Mouse (Mus musculus) B cell, adult 67 days (primary cell): ENCODE results near the gene Trpt1. TPM values are rescaled to one million over a fixed set of nuclear protein-coding genes. Genes with fewer than 3 reads are reported as not detected.

ENCODE experiments used
- total RNA-seq, 2 experiments: library from RNA; stranded (reverse); gene quantifications; 4 replicates each; pipeline ENCODE4 v1.2.4; 2023

Gene Trpt1
- 1 to 10 TPM; 5.0 to 6.1 TPM for total RNA-seq

DNA sequence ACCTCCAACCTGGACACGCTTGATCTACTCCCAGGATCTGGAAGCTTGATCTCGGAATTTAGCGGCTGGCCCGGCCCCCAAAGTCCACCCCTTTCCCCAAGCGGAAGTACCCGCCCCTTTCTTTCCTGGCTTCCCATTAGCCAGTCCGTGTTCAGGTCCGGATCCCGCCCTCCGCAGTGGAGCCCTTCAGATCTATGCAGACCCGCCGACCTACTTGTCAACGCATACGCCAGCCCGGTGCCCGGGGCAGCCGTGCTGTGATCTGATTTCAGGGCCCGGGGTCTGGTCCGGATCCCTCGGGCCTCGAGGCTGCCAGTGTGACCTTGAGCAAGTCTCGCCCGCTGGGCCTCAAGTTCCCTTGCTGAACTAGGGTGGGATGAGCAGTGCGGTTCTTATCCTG, at the start of gene Trpt1, which contains the start of gene Nudt22:
Trpt1 (plus strand) TSS at position 126 of the 400 bp plus-strand sequence.
Nudt22 (minus strand) TSS at position 112 of the 400 bp plus-strand sequence.

GRCm38 (mm10) chr19:6974211-6975205, 21.4 kb upstream of the Trpt1 start, which contains the start of gene Ppp1r14b:
Gene Ppp1r14b, plus strand, starts transcription at chr19:6974968.

GRCm38 (mm10) chr19:6975537-6976521, 20.1 kb upstream of the Trpt1 start, which contains the start of gene Plcb3:
Gene Plcb3, minus strand, starts transcription at chr19:6976470.

DNA sequence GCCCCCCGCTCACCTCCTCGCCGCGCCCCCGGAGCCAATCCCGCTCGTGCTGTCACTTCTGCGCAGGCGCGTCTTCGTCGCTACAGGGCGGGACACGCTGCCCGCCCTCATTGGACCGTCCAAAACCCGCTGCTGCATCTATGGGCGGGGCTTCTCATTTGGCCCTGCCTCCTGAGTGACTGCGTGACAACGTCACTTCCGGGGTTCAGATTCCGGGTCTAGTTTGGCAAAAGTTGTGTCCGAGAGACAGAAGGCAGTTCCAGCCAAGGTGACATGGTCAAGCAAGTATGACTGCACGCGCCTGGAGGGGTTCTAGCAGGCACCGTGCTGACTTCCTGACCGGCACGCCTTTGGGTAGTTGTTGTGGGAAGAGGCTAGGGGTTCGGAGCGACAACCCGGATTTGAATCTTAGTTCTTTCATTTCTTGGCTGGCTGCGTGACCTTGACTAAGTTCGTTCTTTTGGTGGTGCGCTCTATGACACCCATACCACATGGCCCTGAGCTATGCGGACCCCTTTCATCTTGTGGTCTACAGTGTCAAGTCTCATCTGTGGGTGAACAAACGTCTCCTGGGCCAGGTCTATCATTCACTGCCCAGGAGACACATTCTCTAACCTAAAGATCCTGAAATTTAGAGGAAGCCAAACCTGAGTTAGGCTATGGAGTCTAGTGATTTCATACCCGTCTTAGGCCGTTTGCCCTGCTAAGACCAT, 15.4 kb upstream of the Trpt1 start, which contains the start of gene Fkbp2:
Fkbp2 (minus strand) TSS at position 121 of the 713 bp plus-strand sequence.

DNA sequence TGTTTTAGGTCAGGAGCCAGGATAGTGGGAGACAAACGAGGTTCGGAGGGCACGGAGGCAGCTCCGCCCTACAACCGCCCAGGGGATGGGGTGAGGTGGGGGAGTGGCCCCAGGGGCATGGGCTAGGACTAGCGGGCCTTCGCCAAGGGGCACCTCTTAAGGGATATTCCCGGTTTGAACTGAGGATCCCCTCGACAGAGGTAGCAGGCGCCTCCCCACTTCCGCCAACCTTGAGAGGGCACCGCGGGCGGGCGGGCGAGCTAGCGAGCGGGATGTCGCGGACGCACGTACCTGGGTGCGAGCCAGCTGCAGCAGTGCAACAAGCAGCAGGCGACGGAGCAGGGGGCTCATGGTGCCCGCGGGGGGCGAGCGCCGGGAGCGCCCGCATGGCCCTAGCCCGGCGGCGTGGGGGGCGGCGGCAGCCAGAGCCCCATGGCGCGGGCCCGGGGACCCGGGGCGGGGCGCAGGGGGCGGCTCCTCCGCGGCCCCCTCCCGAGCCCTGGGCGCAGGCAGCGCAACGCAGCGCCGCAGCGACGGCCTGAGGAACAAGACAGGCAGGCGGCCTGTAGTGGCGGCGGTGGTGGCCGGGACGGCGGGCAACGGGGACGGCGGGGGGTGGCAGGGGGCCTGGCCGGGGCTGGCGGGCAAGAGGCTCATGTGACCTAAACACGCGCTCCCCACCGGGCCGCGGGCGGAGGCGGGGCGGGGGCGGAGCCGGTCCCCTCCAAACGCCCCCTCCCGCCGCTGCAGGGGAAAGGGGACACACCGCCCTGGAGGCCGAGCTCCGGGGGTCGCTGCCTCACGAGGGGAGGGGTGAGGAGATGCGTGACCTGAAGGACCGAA, 8.6 kb upstream of the Trpt1 start, which contains the start of gene Vegfb:
Vegfb (minus strand) TSS at position 591 of the 843 bp plus-strand sequence.

DNA sequence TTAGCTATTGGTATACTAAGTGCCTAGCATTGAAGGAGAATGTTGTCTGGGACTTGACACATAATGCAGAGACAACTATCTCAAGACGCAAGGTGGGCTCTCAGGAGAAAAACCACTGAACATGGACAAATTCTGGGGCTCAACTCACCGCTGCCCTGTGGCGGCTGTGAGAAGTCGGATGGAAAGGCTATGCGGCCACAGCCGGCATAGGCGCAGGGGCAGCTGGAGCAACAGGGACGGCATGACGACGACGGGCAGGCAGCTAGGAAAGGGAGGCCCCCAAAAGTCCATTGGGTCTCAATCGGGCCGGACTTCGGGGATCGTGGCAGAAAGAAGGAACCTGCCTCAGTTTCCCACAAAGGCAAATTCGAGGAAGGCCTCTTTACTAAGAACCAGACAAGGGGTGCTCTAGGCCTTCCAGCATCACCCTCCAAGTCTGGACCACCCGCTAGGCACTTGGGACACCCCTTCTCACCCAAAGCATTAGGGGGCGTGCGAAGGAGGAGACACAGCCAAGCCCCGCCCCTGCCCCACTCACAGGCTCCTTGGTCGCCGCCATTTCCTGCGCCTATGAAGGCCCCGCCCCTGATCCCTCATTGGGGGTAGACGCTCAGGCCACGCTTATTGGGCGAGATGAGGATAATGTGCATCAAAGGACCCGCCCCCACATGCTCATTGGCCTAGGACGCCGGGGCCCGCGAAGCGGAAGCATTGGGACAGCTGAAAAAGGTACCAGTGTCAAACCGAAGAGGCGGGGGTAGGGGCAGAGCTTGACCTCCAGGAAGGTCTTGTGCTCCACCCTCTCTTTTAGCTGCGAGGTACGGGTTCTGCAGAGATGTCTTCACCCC, 3.7 kb upstream of the Trpt1 start, which contains the start of gene Dnajc4:
Dnajc4 (minus strand) TSS at position 562 of the 848 bp plus-strand sequence.

GRCm38 (mm10) chr19:7019191-7019590, 23.3 kb downstream of the Trpt1 start, which contains the start of gene Fermt3:
Gene Fermt3, minus strand, starts transcription at chr19:7019469.

DNA sequence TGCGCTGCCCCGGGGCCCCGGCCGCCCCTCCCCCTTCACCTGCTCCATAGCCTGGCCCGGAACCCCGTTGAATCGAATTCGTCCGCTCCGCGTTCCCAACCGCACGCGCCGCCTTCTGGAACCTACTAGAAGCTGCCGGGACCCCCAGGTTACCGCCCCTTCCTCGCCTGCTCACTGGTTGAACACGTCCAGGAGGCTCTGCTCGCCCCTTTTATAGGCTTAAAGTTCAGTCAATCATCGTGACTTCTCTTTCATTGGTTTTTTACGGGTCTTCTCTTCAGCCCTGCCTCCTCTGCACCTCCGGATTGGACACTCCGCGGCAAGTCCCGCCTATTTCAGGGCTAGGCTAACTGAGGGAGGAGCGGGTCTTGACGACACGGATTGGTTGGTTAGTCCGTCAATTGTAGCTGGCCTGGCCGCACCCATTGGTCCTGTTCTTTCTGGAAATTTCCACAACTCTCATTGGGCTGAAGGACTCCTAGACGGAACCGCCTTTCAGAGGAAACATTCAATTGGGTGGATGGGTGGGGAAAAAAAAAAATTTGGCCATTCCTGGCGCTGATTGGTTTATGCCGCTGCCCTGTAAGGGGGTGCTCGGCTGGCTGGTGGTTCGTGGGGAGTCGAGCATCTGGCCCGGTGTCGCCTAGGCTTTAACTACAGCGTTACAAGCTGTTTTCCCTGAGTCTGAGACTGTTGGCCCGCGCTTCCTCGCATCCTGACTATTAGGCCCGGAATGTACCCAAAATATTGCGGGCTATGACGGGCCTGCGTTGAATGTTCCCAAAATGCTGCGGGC, 44.1 kb downstream of the Trpt1 start, which contains the start of gene Stip1:
Stip1 (minus strand) TSS at position 127 of the 796 bp plus-strand sequence.

Other genes starting within 250 kb of the Trpt1 start
- 10 to 100 TPM; 31.2 to 32.4 TPM for gene Rps6ka4, start 155.5 kb upstream of the Trpt1 start, total RNA-seq
- 10 to 100 TPM; 26.6 TPM for gene Ccdc88b, start 137.9 kb upstream of the Trpt1 start, total RNA-seq
- 100 to 1,000 TPM; 148 to 164 TPM for gene Trmt112, start 86.4 kb upstream of the Trpt1 start, total RNA-seq
- 10 to 100 TPM; 84.2 to 90.7 TPM for gene Prdx5, start 86.0 kb upstream of the Trpt1 start, total RNA-seq
- gene Esrra, start 74.3 kb upstream of the Trpt1 start, total RNA-seq = 10 to 100 TPM; 61.0 to 65.8 TPM
- not detected for gene Catsperz, start 70.8 kb upstream of the Trpt1 start, total RNA-seq
- not detected for gene Kcnk4, start 61.6 kb upstream of the Trpt1 start, total RNA-seq
- 10 to 100 TPM; 14.5 to 19.4 TPM for gene Bad, start 54.3 kb upstream of the Trpt1 start, total RNA-seq
- gene Gpr137, start 53.7 kb upstream of the Trpt1 start, total RNA-seq = 10 to 100 TPM; 16.7 to 18.1 TPM
- 100 to 1,000 TPM in 1 of 2 experiments, 10 to 100 TPM in 1; 98.1 to 108 TPM for gene Ppp1r14b, start 21.2 kb upstream of the Trpt1 start, total RNA-seq
- 10 to 100 TPM; 19.8 to 22.5 TPM for gene Plcb3, start 19.7 kb upstream of the Trpt1 start, total RNA-seq
- 10 to 100 TPM; 27.2 to 32.8 TPM for gene Fkbp2, start 15.6 kb upstream of the Trpt1 start, total RNA-seq
- 10 to 100 TPM; 14.8 to 22.4 TPM for gene Vegfb, start 8.5 kb upstream of the Trpt1 start, total RNA-seq
- 10 to 100 TPM; 25.7 to 30.4 TPM for gene Dnajc4, start 3.6 kb upstream of the Trpt1 start, total RNA-seq
- 1 to 10 TPM; 4.1 to 8.3 TPM for gene Nudt22, start within 50 bp of the Trpt1 start, total RNA-seq
- gene Fermt3, start 23.3 kb downstream of the Trpt1 start, total RNA-seq = 100 to 1,000 TPM; 174 to 183 TPM
- 100 to 1,000 TPM in 1 of 2 experiments, 10 to 100 TPM in 1; 85.8 to 161 TPM for gene Stip1, start 43.8 kb downstream of the Trpt1 start, total RNA-seq
- gene Macrod1, start 60.7 kb downstream of the Trpt1 start, total RNA-seq = 1 to 10 TPM; 6.9 to 7.1 TPM
- under 1 TPM in 1 of 2 experiments, not detected in 1; 0.09 TPM for gene Flrt1, start 109.6 kb downstream of the Trpt1 start, total RNA-seq
- 100 to 1,000 TPM; 129 to 137 TPM for gene Otub1, start 210.2 kb downstream of the Trpt1 start, total RNA-seq
- gene Cox8a, start 221.5 kb downstream of the Trpt1 start, total RNA-seq = 100 to 1,000 TPM; 301 to 322 TPM
- gene Naa40, start 245.1 kb downstream of the Trpt1 start, total RNA-seq = 10 to 100 TPM; 53.8 to 54.6 TPM